Mouse (Mus musculus) lung, postnatal 0 days (tissue): ENCODE results near the gene Apobr. TPM values are rescaled to one million over a fixed set of nuclear protein-coding genes. Genes with fewer than 3 reads are reported as not detected.

ENCODE experiments used
- ATAC-seq: fragments of 200-750 bp; cut with Nextera tagmentation; 2 replicates; pipeline ENCODE4 v1.8.0; 2017; ENCODE audit warnings: moderate library complexity
- DNase-seq: peaks from one replicate; pipeline ENCODE4 v3.0.0-alpha.2; 2016; ENCODE audit warnings: low spot score
- H3K27ac ChIP-seq: fragments of 300-500 bp; sonication (generic); 2 replicates; pipeline ENCODE4 v1.5.1; 2014; ENCODE audit warnings: antibody characterized with exemption, mild to moderate bottlenecking, low read length, mixed read lengths
- H3K27me3 ChIP-seq: fragments of 300-500 bp; sonication (generic); replicated peaks from 2 replicates; pipeline ENCODE4 v1.6.1; 2014; ENCODE audit warnings: low read length, mixed read lengths; ENCODE audit not compliant: insufficient read depth
- H3K36me3 ChIP-seq: fragments of 300-500 bp; sonication (generic); 2 replicates; pipeline ENCODE4 v1.6.1; 2014; ENCODE audit warnings: low read length, mixed read lengths; ENCODE audit not compliant: insufficient read depth
- H3K4me1 ChIP-seq: fragments of 300-500 bp; sonication (generic); 2 replicates; pipeline ENCODE4 v1.6.1; 2014; ENCODE audit warnings: antibody characterized with exemption, low read depth, low read length, mixed read lengths; ENCODE audit not compliant: insufficient read depth
- H3K4me2 ChIP-seq: fragments of 300-500 bp; sonication (generic); replicated peaks from 2 replicates; pipeline ENCODE4 v1.6.1; 2014; ENCODE audit warnings: low read depth, mild to moderate bottlenecking, low read length, moderate library complexity, mixed read lengths
- H3K4me3 ChIP-seq: fragments of 300-500 bp; sonication (generic); 2 replicates; pipeline ENCODE4 v1.5.1; 2014; ENCODE audit warnings: low read depth, low read length
- H3K9ac ChIP-seq: fragments of 300-500 bp; sonication (generic); replicated peaks from 2 replicates; pipeline ENCODE4 v1.6.1; 2014; ENCODE audit warnings: low read depth, mild to moderate bottlenecking
- H3K9me3 ChIP-seq: fragments of 300-500 bp; sonication (generic); 2 replicates; pipeline ENCODE4 v1.6.1; 2016; ENCODE audit warnings: low read length, mixed read lengths
- CTCF ChIP-seq: IDR thresholded peaks from 2 replicates; pipeline ENCODE4 v1.5.1; 2016; ENCODE audit warnings: antibody characterized with exemption, mild to moderate bottlenecking
- EP300 ChIP-seq: IDR thresholded peaks from 2 replicates; pipeline ENCODE4 v1.6.1; 2016; ENCODE audit warnings: antibody characterized with exemption, mild to moderate bottlenecking, control low read depth
- WGBS: fragments of 180-500 bp; shearing (Covaris S2); extraction: QIAGEN DNeasy Blood & Tissue Kit; methylation state at CpG from one replicate; pipeline ENCODE4 v1.1.7; 2014; 5-methylcytosine and 5-hydroxymethylcytosine counted together
- polyA plus RNA-seq: library from polyadenylated mRNA; unstranded; fragments of >200 nt; fragmentation: Nextera tagmentation; extraction: Ambion mirVana; gene quantifications from 2 replicates; pipeline ENCODE4 v1.2.1, GENCODE M21; 2015

Apobr gene
- polyA plus RNA-seq, 1 experiment from 2014 or later = 3.9 TPM

DNA sequence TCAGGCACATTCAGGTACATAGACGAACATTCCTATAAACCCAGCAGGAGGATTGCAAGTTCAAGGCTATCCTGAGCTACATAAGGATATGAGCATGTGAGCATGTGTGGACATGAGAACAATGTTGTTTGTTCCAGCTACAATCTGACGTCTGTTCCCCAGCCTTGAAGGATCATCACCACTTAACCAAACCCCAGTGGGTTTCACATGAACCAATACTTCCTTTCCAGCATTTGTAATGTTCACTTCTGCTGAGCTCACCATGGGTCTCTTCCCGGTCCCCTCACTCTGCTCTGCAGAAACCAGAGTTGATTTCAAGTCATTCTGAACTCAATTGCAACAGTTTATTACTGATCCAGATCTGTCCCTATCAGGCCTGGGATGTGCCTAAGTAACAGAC is 17.9 kb downstream of the Apobr start:
- no peak for ATAC-seq

GRCm38 (mm10) chr7:126606611-126607010 is 21.9 kb downstream of the Apobr start:
- 0 out of 2 replicates have a peak, but pooled peaks have one; percentile 55 for TF ChIP-seq EP300
- no peak for TF ChIP-seq CTCF
- no peaks in the 10 kb centered on the region for H3K4me1 ChIP-seq
- H3K36me3 ChIP-seq = no peaks in the 10 kb centered on the region
- H3K9me3 ChIP-seq = no peaks in the 10 kb centered on the region
- H3K4me2 ChIP-seq = no peak overlapping the region
- peak; percentile 55 for DNase-seq
- WGBS = 43% methylated on average over 5 of the region's 5 CpGs
- H3K27ac ChIP-seq = 0 out of 2 replicates have a peak overlapping the region, but pooled peaks have one; percentile 32
- H3K4me3 ChIP-seq = no peak overlapping the region
- H3K27me3 ChIP-seq = no peaks in the 10 kb centered on the region
- H3K9ac ChIP-seq = no peak overlapping the region
- peak; percentile 68 for ATAC-seq

More for the DNA sequence above, 17.9 kb downstream of the Apobr start:
- DNase-seq = no peak
- Histone ChIP-seq H3K27me3 (no peaks in the 10 kb centered on the region), H3K4me2 (no peak overlapping the region), H3K9me3 (no peaks in the 10 kb centered on the region), H3K4me3 (no peak overlapping the region), H3K9ac (no peak overlapping the region), H3K36me3 (no peaks in the 10 kb centered on the region), H3K4me1 (no peaks in the 10 kb centered on the region), H3K27ac (no peak overlapping the region)
- no peak for TF ChIP-seq CTCF
- TF ChIP-seq EP300 = no peak
- 72% methylated on average over 3 of the region's 3 CpGs for WGBS

DNA sequence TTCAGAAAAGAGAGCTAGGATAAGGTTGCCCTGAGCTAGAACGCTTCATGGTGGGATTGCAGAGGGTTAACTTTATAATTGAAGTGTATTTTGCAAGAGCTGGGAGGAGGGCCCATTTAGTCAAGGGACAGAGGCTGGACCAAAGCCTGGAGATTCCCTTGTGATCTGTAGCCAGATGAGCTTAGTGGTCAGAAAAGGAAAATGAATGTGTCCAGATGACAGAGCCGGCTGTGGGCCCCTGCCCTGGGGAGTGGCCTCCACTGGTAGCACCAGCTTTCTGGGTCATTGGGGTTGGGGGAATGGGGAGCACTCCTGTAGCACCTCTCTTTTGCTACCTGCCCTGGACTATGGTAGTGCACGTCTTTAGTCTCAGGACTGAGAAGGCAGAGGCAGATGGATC is 22.3 kb downstream of the Apobr start:
- no peaks in the 10 kb centered on the region for H3K36me3 ChIP-seq
- peak overlapping the region; percentile 48 for H3K27ac ChIP-seq
- peak; percentile 90 for DNase-seq
- no peaks in the 10 kb centered on the region for H3K27me3 ChIP-seq
- no peak overlapping the region for H3K4me2 ChIP-seq
- no peaks in the 10 kb centered on the region for H3K4me1 ChIP-seq
- ATAC-seq = peak; percentile 87
- H3K9me3 ChIP-seq = no peaks in the 10 kb centered on the region
- TF ChIP-seq CTCF = peak; percentile 7; the same call in 1 of the 2 replicates
- peak; percentile 2 for TF ChIP-seq EP300
- H3K4me3 ChIP-seq = no peak overlapping the region
- no peak overlapping the region for H3K9ac ChIP-seq
- WGBS = 37% methylated on average over 3 of the region's 3 CpGs

DNA sequence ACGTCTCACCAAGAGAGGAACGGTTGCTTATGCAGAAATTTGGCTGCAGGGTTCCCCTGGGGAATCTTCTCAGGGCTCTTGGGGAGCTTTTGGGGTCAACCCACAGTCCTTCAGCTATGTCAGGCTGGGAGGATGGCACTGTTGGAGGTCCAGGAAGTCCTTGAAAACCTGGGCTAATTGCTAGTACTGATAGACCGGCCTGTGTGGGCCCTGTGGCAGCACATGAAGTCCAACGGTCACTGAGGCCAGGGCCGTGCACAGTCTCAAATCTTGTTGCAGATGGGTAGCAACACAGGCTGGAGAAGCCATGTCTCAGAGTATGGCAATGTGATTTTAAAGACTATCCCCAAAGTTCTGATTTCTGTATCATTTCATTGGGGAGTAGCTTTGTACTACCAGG is 23.1 kb downstream of the Apobr start:
- DNase-seq (no peak), ATAC-seq (no peak)
- no peak overlapping the region for H3K4me3 ChIP-seq
- H3K9ac ChIP-seq = no peak overlapping the region
- no peaks in the 10 kb centered on the region for H3K9me3 ChIP-seq
- no peak overlapping the region for H3K4me2 ChIP-seq
- peak overlapping the region; percentile 48 for H3K27ac ChIP-seq
- WGBS = 81% methylated on average over 5 of the region's 5 CpGs
- TF ChIP-seq CTCF (no peak), EP300 (no peak)
- H3K36me3 ChIP-seq = no peaks in the 10 kb centered on the region
- no peaks in the 10 kb centered on the region for H3K4me1 ChIP-seq
- no peaks in the 10 kb centered on the region for H3K27me3 ChIP-seq

GRCm38 (mm10) chr7:126612736-126613135 is 28.0 kb downstream of the Apobr start:
- H3K27ac ChIP-seq = no peak overlapping the region
- H3K4me1 ChIP-seq = no peaks in the 10 kb centered on the region
- DNase-seq (no peak), ATAC-seq (no peak)
- H3K9ac ChIP-seq = no peak overlapping the region
- no peak for TF ChIP-seq EP300
- H3K27me3 ChIP-seq = no peaks in the 10 kb centered on the region
- no peaks in the 10 kb centered on the region for H3K9me3 ChIP-seq
- no peak overlapping the region for H3K4me3 ChIP-seq
- WGBS = 73% methylated on average over 3 of the region's 3 CpGs
- no peak overlapping the region for H3K4me2 ChIP-seq
- H3K36me3 ChIP-seq = no peaks in the 10 kb centered on the region

- DNase-seq = no peak
- Histone ChIP-seq H3K27ac (no peak overlapping the region), H3K9me3 (no peaks in the 10 kb centered on the region), H3K9ac (no peak overlapping the region), H3K4me2 (no peak overlapping the region), H3K27me3 (no peaks in the 10 kb centered on the region), H3K4me3 (no peak overlapping the region), H3K4me1 (peaks cover 3% of the 10 kb centered on the region; the same call in 1 of the 2 replicates), H3K36me3 (no peaks in the 10 kb centered on the region)
- ATAC-seq = no peak
- TF ChIP-seq EP300 = no peak
- TF ChIP-seq CTCF = peak; percentile 25
- WGBS = 58% methylated on average over 3 of the region's 3 CpGs
These were observed 32.0 kb downstream of the Apobr start for GRCm38 (mm10) chr7:126616707-126617106.
